Mouse (Mus musculus) midbrain, embryonic 16.5 days (tissue): Measurements from ENCODE around the gene Snx4. TPM values are rescaled to one million over a fixed set of nuclear protein-coding genes. Genes with fewer than 3 reads are reported as not detected.

Experiments used
- ATAC-seq: fragments of 200-750 bp; cut with Nextera tagmentation; 2 replicates; pipeline ENCODE4 v1.8.0; 2017; ENCODE audit warnings: moderate TSS enrichment
- H3K27ac ChIP-seq: fragments of 300-500 bp; sonication (generic); 2 replicates; pipeline ENCODE4 v1.5.1; 2014; ENCODE audit warnings: mild to moderate bottlenecking, low read length, mixed read lengths
- H3K27me3 ChIP-seq: fragments of 300-500 bp; sonication (generic); 2 replicates; pipeline ENCODE4 v1.6.1; 2014; ENCODE audit warnings: low read depth, low read length, mixed read lengths; ENCODE audit not compliant: control insufficient read depth, insufficient read depth
- H3K36me3 ChIP-seq: fragments of 300-500 bp; sonication (generic); 2 replicates; pipeline ENCODE4 v1.6.1; 2014; ENCODE audit warnings: mild to moderate bottlenecking, low read length, moderate library complexity, mixed read lengths; ENCODE audit not compliant: control insufficient read depth, insufficient read depth
- H3K4me1 ChIP-seq: fragments of 300-500 bp; sonication (generic); 2 replicates; pipeline ENCODE4 v1.6.1; 2014; ENCODE audit warnings: mild to moderate bottlenecking, low read length, mixed read lengths; ENCODE audit not compliant: control insufficient read depth, insufficient read depth
- H3K4me2 ChIP-seq: fragments of 300-500 bp; sonication (generic); 2 replicates; pipeline ENCODE4 v1.6.1; 2014; ENCODE audit warnings: mild to moderate bottlenecking, low read length, mixed read lengths
- H3K4me3 ChIP-seq: fragments of 300-500 bp; sonication (generic); 2 replicates; pipeline ENCODE4 v1.5.1; 2014; ENCODE audit warnings: low read depth, mild to moderate bottlenecking, low read length, moderate library complexity, mixed read lengths
- H3K9ac ChIP-seq: fragments of 300-500 bp; sonication (generic); 2 replicates; pipeline ENCODE4 v1.6.1; 2014; ENCODE audit warnings: low read depth, low read length, mixed read lengths
- H3K9me3 ChIP-seq: fragments of 300-500 bp; sonication (generic); replicated peaks from 2 replicates; pipeline ENCODE4 v1.6.1; 2014; ENCODE audit warnings: mild to moderate bottlenecking, low read length, mixed read lengths; ENCODE audit not compliant: control insufficient read depth, poor library complexity, severe bottlenecking
- WGBS: fragments of 180-500 bp; shearing (Covaris S2); extraction: QIAGEN DNeasy Blood & Tissue Kit; methylation state at CpG from one replicate; pipeline ENCODE4 v1.1.7; 2014; 5-methylcytosine and 5-hydroxymethylcytosine counted together
- polyA plus RNA-seq: library from polyadenylated mRNA; unstranded; fragments of >200 nt; fragmentation: Nextera tagmentation; extraction: Ambion mirVana; gene quantifications from 2 replicates; pipeline ENCODE4 v1.2.1, GENCODE M21; 2015

Snx4 gene
- polyA plus RNA-seq, 1 experiment from 2014 or later = 93.2 TPM

DNA sequence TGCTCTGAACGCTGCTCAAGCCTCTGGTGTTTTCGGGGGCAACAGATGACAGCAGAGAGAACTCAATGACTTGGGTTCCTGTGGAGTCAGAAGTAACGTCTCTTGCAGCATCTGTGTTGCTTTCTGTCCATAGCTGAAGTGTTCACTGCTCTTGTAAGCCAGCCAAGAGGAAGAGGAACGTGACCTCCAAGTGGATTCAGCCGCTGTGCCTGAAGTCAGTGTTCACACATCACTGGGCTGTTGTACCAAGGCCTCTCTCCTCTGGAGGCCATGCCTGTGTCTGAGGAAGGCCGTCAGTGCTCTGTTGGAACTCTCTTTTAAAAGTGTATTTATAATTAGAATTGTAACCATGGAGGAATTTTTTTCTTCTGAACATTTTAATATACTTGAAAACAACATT, 9.2 kb upstream of the Snx4 start:
- Histone ChIP-seq H3K27me3 (no peaks in the 10 kb centered on the region), H3K4me3 (no peak overlapping the region), H3K4me1 (no peaks in the 10 kb centered on the region), H3K4me2 (no peak overlapping the region), H3K36me3 (peaks cover 18% of the 10 kb centered on the region), H3K27ac (no peak overlapping the region), H3K9ac (no peak overlapping the region), H3K9me3 (no peaks in the 10 kb centered on the region)
- WGBS = 87% methylated on average over 6 of the region's 6 CpGs
- ATAC-seq = no peak

DNA sequence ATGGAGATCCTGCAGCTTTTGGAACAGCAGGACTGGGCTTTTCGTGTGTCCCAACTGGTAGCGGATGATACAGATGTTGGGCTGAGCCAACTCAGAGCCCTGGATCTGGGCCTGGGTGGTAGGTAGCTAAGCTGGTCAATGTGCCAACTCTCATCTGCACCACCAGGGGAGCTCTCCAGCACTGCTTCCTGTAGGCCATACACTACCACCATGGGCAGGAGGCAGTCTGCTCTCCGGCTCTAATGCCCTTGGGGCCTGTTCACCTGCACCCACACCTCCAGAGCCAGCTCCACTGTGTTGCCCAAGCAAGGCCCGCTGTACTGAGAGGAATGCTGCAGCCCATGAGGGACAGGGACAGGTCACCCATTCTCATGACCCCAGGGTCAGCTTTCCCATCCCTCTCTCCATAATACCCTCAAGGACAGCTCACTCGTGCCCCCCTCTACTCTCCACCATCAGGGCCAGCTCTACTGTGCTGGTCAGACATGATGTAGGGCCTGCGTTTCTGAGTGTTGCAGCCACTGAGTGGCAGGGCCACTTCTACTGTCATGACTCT, 7.0 kb upstream of the Snx4 start:
- peaks cover 15% of the 10 kb centered on the region for H3K36me3 ChIP-seq
- no peaks in the 10 kb centered on the region for H3K9me3 ChIP-seq
- no peak overlapping the region for H3K4me3 ChIP-seq
- H3K27ac ChIP-seq = no peak overlapping the region
- no peak overlapping the region for H3K9ac ChIP-seq
- H3K4me2 ChIP-seq = no peak overlapping the region
- 0 out of 2 replicates have a peak, but pooled peaks have one; percentile 39 for ATAC-seq
- 93% methylated on average over 6 of the region's 6 CpGs for WGBS
- no peaks in the 10 kb centered on the region for H3K4me1 ChIP-seq
- H3K27me3 ChIP-seq = no peaks in the 10 kb centered on the region

DNA sequence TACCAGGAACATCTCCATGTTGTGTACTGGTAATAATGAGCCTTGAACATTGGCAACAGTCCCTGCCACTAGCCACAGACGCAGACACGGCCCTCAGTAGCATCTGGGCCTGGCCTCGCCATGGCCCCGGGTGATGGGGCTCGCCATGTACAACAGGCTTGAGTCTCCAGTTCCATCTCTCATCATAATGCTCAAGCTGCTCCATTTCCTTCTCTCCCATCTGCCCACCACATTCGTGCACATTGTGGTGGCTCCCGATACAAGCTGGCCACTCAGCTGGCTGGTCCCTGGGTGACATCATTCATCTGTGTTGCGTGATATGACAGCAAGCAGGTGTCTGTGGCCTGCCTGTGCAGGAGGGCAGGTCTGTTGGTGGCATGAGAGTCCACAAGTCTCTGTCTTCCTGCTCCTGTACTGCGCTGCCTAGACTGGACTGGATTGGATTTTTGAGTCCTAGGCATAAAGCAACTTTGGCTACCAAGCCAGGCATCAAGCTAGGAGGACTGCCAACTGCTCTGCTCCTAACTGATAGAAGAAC, 6.2 kb upstream of the Snx4 start:
- Histone ChIP-seq H3K27me3 (no peaks in the 10 kb centered on the region), H3K4me3 (no peak overlapping the region), H3K4me1 (no peaks in the 10 kb centered on the region), H3K4me2 (no peak overlapping the region), H3K9me3 (no peaks in the 10 kb centered on the region), H3K27ac (no peak overlapping the region), H3K36me3 (peaks cover 7% of the 10 kb centered on the region), H3K9ac (no peak overlapping the region)
- WGBS = 96% methylated on average over 9 of the region's 9 CpGs
- no peak for ATAC-seq

- Histone ChIP-seq H3K9me3 (no peaks in the 10 kb centered on the region), H3K9ac (no peak overlapping the region), H3K4me1 (peaks cover 6% of the 10 kb centered on the region), H3K4me3 (no peak overlapping the region), H3K27ac (no peak overlapping the region), H3K27me3 (no peaks in the 10 kb centered on the region), H3K36me3 (peaks cover 7% of the 10 kb centered on the region; the same call in 1 of the 2 replicates), H3K4me2 (no peak overlapping the region)
- ATAC-seq = no peak
- WGBS = 84% methylated on average over 5 of the region's 5 CpGs
Observed at GRCm38 (mm10) chr16:33246526-33246925, 4.7 kb upstream of the Snx4 start.

DNA sequence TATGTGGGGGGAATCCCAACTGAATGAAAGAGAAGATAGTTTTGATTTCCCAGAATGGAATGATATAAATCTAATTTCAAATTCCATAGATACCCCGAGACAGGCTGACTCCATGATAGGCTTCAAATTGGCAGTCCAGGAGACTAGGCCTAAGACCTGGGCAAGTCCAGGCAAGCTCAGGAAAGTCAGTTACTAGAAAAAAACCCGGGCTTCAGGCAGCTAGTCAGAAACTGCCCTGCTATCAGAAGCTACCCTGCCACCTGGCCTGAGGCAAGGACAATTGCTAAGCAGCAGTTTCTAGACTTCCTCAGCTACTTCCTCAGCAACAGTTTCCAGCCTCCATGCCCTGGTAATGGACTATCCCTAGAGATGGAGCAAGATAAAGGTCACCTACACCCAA, 4.2 kb upstream of the Snx4 start:
- H3K27me3 ChIP-seq = no peaks in the 10 kb centered on the region
- H3K36me3 ChIP-seq = peaks cover 7% of the 10 kb centered on the region; the same call in 1 of the 2 replicates
- no peak overlapping the region for H3K9ac ChIP-seq
- no peak overlapping the region for H3K27ac ChIP-seq
- H3K4me1 ChIP-seq = peaks cover 7% of the 10 kb centered on the region
- no peak overlapping the region for H3K4me3 ChIP-seq
- WGBS = 85% methylated on average over 2 of the region's 2 CpGs
- no peak overlapping the region for H3K4me2 ChIP-seq
- no peak for ATAC-seq
- no peaks in the 10 kb centered on the region for H3K9me3 ChIP-seq

- 0 out of 2 replicates have a peak, but pooled peaks have one; percentile 6 for ATAC-seq
- Histone ChIP-seq H3K27me3 (no peaks in the 10 kb centered on the region), H3K4me3 (peak overlapping the region; percentile 96), H3K27ac (0 out of 2 replicates have a peak overlapping the region, but pooled peaks have one; percentile 36), H3K9me3 (no peaks in the 10 kb centered on the region), H3K4me2 (peak overlapping the region; percentile 79), H3K9ac (peak overlapping the region; percentile 85), H3K36me3 (0 out of 2 replicates have a peak, but pooled peaks cover 2% of the 10 kb centered on the region), H3K4me1 (peaks cover 27% of the 10 kb centered on the region)
- 22% methylated on average over 9 of the region's 9 CpGs for WGBS
Observed at GRCm38 (mm10) chr16:33250651-33251120, 556 bp upstream of the Snx4 start.

DNA sequence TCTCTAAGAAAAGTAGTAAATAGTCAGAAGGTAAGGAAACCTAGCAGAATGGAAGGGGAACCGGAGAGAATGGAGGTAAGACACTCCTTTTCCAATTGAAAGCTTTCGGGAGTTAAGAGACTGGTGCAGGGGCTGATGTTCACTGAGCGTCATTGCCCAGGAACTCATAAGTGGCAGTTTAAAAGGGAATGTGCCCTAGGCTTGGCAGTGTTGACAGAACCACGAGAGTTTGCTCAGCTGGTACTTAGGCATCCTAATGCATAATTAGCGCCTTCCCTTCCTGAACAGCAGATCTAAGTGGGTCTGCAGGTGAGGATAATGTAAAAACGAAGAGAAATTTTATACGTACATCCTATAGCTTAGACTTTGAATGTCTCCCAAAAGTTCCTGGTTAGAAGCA, 4.4 kb downstream of the Snx4 start:
- no peak for ATAC-seq
- Histone ChIP-seq H3K27me3 (no peaks in the 10 kb centered on the region), H3K4me1 (peaks cover 23% of the 10 kb centered on the region), H3K9me3 (no peaks in the 10 kb centered on the region), H3K27ac (no peak overlapping the region), H3K4me2 (no peak overlapping the region), H3K9ac (no peak overlapping the region), H3K4me3 (no peak overlapping the region), H3K36me3 (0 out of 2 replicates have a peak, but pooled peaks cover 2% of the 10 kb centered on the region)
- 85% methylated on average over 7 of the region's 7 CpGs for WGBS

- no peak overlapping the region for H3K4me2 ChIP-seq
- H3K4me3 ChIP-seq = no peak overlapping the region
- peaks cover 8% of the 10 kb centered on the region for H3K4me1 ChIP-seq
- H3K27ac ChIP-seq = no peak overlapping the region
- no peak overlapping the region for H3K9ac ChIP-seq
- H3K36me3 ChIP-seq = 0 out of 2 replicates have a peak, but pooled peaks cover under 1% of the 10 kb centered on the region
- no peaks in the 10 kb centered on the region for H3K27me3 ChIP-seq
- no peak for ATAC-seq
- H3K9me3 ChIP-seq = no peaks in the 10 kb centered on the region
- WGBS = 83% methylated on average over 2 of the region's 2 CpGs
Observed at GRCm38 (mm10) chr16:33258530-33258929, 7.3 kb downstream of the Snx4 start.

DNA sequence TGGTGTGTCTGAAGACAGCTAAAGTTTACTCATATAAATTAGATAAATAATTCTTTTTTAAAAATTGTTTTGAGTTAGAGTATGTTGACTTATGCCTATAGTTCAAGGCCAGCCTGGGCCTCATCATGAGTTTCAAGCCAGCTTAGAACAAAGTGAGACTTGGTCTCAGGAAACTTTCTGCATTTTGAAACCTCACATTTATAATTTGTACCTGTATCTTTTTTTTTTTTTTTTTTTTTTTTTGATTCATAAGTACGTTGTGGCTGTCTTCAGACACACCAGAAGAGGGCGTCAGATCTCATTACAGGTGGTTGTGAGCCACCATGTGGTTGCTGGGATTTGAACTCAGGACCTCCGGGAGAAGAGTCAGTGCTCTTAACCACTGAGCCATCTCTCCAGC, 8.6 kb downstream of the Snx4 start:
- H3K36me3 ChIP-seq = 0 out of 2 replicates have a peak, but pooled peaks cover 3% of the 10 kb centered on the region
- no peaks in the 10 kb centered on the region; the same call in 1 of the 2 replicates for H3K4me1 ChIP-seq
- no peak overlapping the region for H3K4me2 ChIP-seq
- no peak for ATAC-seq
- WGBS = 93% methylated on average over 3 of the region's 3 CpGs
- no peak overlapping the region for H3K9ac ChIP-seq
- H3K4me3 ChIP-seq = no peak overlapping the region
- H3K9me3 ChIP-seq = no peaks in the 10 kb centered on the region
- no peak overlapping the region for H3K27ac ChIP-seq
- no peaks in the 10 kb centered on the region for H3K27me3 ChIP-seq
